Mouse (Mus musculus) ES-Bruce4 (cell line): Measurements from ENCODE around the gene Fasn. TPM values are rescaled to one million over a fixed set of nuclear protein-coding genes. Genes with fewer than 3 reads are reported as not detected.
A peak's percentile ranks its signal among the peaks of the same experiment; 100 is the strongest.

Experiments used
- H3K27ac ChIP-seq: 2 replicates; pipeline ENCODE4 v1.5.1; 2012; ENCODE audit warnings: low read length, inconsistent platforms; ENCODE audit not compliant: insufficient read depth
- H3K27me3 ChIP-seq: 2 replicates; pipeline ENCODE4 v1.6.1; 2012; ENCODE audit warnings: mild to moderate bottlenecking, low read length, inconsistent platforms; ENCODE audit not compliant: control insufficient read depth, poor library complexity, insufficient read depth, severe bottlenecking
- H3K36me3 ChIP-seq: 2 replicates; pipeline ENCODE4 v1.6.1; 2012; ENCODE audit warnings: inconsistent platforms, mild to moderate bottlenecking, low read length, moderate library complexity; ENCODE audit not compliant: control insufficient read depth, poor library complexity, insufficient read depth, severe bottlenecking
- H3K4me1 ChIP-seq: one replicate; pipeline ENCODE4 v1.8.1; 2011; ENCODE audit warnings: low read length; ENCODE audit not compliant: control insufficient read depth, insufficient read depth
- H3K4me3 ChIP-seq: 2 replicates; pipeline ENCODE4 v1.5.1; 2011; ENCODE audit warnings: low read depth, mild to moderate bottlenecking, low read length
- H3K9ac ChIP-seq: 2 replicates; pipeline ENCODE4 v1.6.1; 2012; ENCODE audit warnings: low read depth, mild to moderate bottlenecking, inconsistent platforms; ENCODE audit not compliant: poor library complexity, severe bottlenecking
- H3K9me3 ChIP-seq: replicated peaks from 2 replicates; pipeline ENCODE4 v1.6.1; 2012; ENCODE audit warnings: mild to moderate bottlenecking, low read length, inconsistent platforms; ENCODE audit not compliant: control insufficient read depth, poor library complexity, insufficient read depth, severe bottlenecking
- CTCF ChIP-seq: IDR thresholded peaks from one replicate; pipeline ENCODE4 v1.8.1; 2011; ENCODE audit warnings: low read depth, low read length
- EP300 ChIP-seq: IDR thresholded peaks from 2 replicates; pipeline ENCODE4 v1.6.1; 2011; ENCODE audit warnings: low read depth, low read length; ENCODE audit not compliant: insufficient read depth
- POLR2A ChIP-seq: IDR thresholded peaks from one replicate; pipeline ENCODE4 v1.8.1; 2011; ENCODE audit warnings: low read length; ENCODE audit not compliant: insufficient read depth
- polyA plus RNA-seq: library from polyadenylated mRNA; stranded (reverse); fragments of >200 nt; gene quantifications from 2 replicates; pipeline ENCODE4 v1.2.4, GENCODE M21; 2011; ENCODE audit warnings: low read depth; ENCODE audit not compliant: missing spikeins, insufficient read depth, insufficient read length

Fasn gene
- polyA plus RNA-seq, 1 experiment, result 114 TPM

DNA sequence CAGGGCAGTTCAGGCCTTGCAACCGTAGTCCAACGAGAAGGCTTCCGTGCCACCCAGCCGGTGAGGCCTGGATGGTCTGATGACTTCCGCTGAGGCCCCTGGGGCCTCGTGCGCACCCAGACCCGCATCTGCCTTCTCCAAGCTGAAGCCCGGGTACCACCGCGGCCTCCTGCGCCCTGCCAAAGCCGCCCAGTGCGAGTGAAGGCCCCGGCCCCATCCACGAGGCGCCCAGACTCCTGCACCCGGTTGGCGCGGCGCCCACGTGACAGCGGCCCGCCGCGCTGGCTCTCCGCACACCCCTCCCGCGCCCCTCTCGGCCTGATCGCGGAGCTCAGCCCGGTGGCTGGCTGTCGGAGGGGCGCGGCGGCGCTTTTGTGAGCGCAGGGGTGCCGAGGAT, 798 bp downstream of the Fasn start:
- Histone ChIP-seq H3K4me1 (peaks cover 9% of the 10 kb centered on the region), H3K27ac (peak overlapping the region; percentile 10; the same call in 1 of the 2 replicates), H3K36me3 (peaks cover 36% of the 10 kb centered on the region), H3K4me3 (peak overlapping the region; percentile 86), H3K27me3 (no peaks in the 10 kb centered on the region), H3K9me3 (no peaks in the 10 kb centered on the region), H3K9ac (peak overlapping the region; percentile 76)
- no peak for TF ChIP-seq CTCF
- no peak for TF ChIP-seq EP300
- TF ChIP-seq POLR2A, result no peak

DNA sequence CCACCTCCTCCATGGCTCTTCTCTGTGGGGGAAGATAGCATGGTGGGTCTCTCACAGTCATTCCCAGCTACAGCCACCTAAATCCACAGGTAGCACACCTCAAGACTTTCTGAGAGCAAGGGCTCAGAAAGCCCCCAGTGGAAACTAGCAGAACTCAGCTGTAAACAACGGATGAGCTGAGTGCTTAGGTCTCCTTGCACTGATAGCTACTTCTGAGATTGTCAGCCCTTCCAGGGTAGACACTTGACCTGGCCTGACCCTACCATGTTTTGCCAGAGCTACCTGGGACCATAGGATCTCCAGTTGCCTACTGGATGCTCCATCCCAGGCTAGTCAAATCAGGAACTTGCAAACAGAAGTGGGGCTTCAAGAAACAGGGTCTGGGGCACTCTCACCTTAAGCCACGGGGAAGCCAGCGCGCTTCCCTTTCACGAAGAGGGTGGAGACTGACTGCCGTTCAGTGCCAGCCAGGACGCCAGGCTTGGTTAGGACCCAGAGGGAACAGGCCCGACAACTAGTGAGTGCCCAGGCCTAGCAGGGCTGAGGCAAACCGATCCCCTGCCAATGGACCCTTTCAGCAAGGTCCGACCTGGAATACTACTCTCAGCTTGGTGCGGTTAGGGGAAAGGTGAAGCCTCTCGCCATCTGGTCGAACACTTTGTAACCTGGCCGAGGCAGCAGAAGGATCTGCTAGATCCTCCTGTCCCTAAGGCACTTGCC, 1.4 kb downstream of the Fasn start:
- no peak for TF ChIP-seq POLR2A
- no peak for TF ChIP-seq CTCF
- no peak for TF ChIP-seq EP300
- H3K27ac ChIP-seq, result peak overlapping the region; percentile 10; the same call in 1 of the 2 replicates
- no peaks in the 10 kb centered on the region for H3K9me3 ChIP-seq
- peak overlapping the region; percentile 76 for H3K9ac ChIP-seq
- peak overlapping the region; percentile 86 for H3K4me3 ChIP-seq
- H3K27me3 ChIP-seq, result no peaks in the 10 kb centered on the region
- peaks cover 42% of the 10 kb centered on the region for H3K36me3 ChIP-seq
- peaks cover 9% of the 10 kb centered on the region for H3K4me1 ChIP-seq

DNA sequence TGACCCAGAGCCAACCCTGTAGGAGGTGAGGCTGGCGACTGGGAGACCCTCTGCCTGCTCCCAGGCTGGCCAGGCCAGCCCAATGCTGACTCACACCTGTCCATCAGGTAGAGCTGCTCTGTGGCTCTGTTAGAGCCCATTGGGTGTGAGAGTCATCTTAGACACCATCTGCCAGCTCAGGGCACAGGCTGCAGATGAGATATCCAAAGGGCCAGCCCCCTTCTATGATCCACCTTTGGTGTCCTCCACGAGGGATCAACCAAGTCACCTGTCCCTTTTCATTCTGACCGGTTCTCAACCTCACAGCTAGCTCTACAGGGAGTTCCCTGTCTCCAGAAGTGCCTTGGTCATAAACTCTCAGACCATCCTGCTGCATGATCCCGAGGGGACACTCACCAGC, 2.0 kb downstream of the Fasn start:
- no peaks in the 10 kb centered on the region for H3K27me3 ChIP-seq
- H3K4me3 ChIP-seq, result peak overlapping the region; percentile 86
- no peak for TF ChIP-seq POLR2A
- no peak overlapping the region for H3K27ac ChIP-seq
- no peaks in the 10 kb centered on the region for H3K9me3 ChIP-seq
- H3K4me1 ChIP-seq, result peaks cover 9% of the 10 kb centered on the region
- peaks cover 48% of the 10 kb centered on the region for H3K36me3 ChIP-seq
- peak overlapping the region; percentile 76 for H3K9ac ChIP-seq

DNA sequence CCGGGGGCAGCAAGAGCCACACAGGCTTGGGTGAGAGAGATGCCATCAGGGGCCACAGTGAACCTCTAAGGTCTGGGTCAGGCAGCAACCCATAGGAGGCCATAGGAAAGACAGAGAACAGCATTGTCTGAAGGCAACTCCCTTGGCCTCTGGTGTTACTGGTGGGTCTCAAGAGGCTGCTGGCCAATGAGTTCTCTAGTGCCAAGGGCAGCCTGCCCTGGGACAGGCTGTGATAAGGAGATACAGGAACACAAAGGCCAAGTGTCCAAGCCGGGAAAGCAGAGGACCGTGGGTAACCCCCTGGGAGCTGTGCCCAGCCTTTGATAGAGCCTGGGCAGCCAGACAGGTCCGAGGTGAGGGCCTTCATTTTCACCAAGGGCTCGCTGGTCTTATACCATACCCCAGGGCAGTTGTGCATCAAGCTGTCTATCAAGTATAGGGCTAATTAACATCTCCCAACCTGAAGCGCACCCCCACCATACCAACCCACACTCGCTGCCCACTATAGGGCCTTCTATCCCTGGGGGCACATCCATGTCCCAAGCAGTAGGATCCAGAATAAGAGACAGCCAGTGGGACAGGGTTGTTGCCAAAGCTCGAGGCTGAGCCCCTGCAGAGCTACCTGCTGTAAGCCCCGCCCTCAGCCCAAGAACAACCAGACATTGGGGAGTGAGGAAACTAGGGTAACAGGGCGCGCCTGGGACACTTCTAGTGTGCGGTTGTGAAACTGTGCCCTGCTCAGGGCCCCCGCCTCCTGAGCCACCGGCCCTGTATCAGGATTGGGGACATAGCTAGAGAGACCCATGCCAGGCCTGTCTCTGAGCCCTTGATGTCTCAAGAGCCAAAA, 3.0 kb downstream of the Fasn start:
- Histone ChIP-seq H3K4me3 (no peak overlapping the region), H3K27me3 (no peaks in the 10 kb centered on the region), H3K4me1 (peaks cover 8% of the 10 kb centered on the region), H3K9ac (0 out of 2 replicates have a peak overlapping the region, but pooled peaks have one; percentile 76), H3K36me3 (peaks cover 58% of the 10 kb centered on the region), H3K27ac (no peak overlapping the region), H3K9me3 (no peaks in the 10 kb centered on the region)
- TF ChIP-seq EP300 (no peak), POLR2A (no peak), CTCF (no peak)

DNA sequence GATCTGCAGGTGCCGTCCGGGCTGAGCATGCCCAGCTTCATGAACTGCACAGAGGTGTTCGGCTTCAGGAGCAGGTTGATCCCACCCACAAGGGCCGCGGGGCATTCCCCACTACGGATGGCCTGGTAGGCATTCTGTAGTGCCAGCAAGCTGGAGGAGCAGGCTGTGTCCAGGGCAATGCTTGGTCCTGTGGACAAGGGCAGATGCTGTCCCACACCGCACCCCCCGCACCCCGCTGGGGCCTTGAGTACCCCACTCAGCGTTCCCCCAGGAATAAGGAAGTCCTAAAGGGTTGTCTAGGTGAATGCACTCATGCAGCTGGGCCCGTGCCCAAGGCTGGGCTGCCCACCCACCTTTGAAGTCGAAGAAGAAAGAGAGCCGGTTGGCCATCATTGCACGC, 3.8 kb downstream of the Fasn start:
- H3K9me3 ChIP-seq, result no peaks in the 10 kb centered on the region
- no peaks in the 10 kb centered on the region for H3K27me3 ChIP-seq
- no peak for TF ChIP-seq CTCF
- TF ChIP-seq POLR2A, result no peak
- TF ChIP-seq EP300, result no peak
- H3K27ac ChIP-seq, result no peak overlapping the region
- H3K9ac ChIP-seq, result no peak overlapping the region
- H3K36me3 ChIP-seq, result peaks cover 66% of the 10 kb centered on the region
- no peak overlapping the region for H3K4me3 ChIP-seq
- peaks cover 3% of the 10 kb centered on the region for H3K4me1 ChIP-seq

DNA sequence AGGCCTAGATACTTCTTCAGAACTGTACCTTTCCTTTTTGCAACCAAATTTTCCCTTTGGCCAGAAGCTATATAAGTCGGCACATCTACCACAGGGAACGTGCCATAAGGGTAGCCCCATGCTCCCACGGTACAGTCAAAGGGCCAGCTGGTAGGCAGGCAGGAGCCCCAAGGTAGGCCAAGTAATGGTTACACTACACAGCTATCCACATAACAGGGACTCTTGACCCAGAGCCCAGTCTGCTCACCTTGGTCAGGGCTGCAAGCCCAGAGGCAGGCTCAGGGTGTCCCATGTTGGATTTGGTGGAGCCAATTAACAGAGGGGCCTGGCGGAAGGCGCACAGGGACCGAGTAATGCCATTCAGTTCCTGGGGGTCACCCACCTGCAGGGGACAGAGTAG, 4.8 kb downstream of the Fasn start:
- Histone ChIP-seq H3K27ac (no peak overlapping the region), H3K4me3 (no peak overlapping the region), H3K9me3 (no peaks in the 10 kb centered on the region), H3K36me3 (peaks cover 75% of the 10 kb centered on the region), H3K27me3 (no peaks in the 10 kb centered on the region), H3K4me1 (peaks cover 3% of the 10 kb centered on the region), H3K9ac (no peak overlapping the region)
- TF ChIP-seq POLR2A (no peak), CTCF (no peak), EP300 (no peak)
